In the genomic region with DNA sequence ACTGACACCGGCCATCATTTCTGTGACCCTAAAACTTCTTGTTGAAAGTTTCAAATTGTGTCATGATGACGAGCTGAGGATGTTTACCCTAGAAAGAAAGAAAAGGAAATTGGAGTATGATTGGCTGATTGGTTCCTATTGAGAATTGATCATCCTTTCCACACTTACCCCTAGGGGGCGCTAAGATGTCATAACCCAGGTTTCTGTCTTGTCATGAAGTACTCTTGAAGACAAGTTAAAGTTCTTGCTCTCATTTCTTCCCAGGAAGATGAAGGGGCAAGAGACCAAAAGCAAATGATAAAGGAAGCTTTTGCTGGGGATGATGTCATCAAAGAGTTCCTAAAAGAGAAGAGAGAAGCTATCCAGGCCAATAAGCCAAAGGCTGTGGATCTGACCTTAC, we compare ENCODE assay signal across 10 mouse cellular contexts. TPM values are rescaled to one million over a fixed set of nuclear protein-coding genes. Genes with fewer than 3 reads are reported as not detected.
DNase-seq lines count a peak whose midpoint lies in the region; ATAC-seq and TF ChIP-seq lines count a peak whose summit lies in the region.
"Had no signal": no experiment of that assay in that cellular context is flagged by ENCODE, and none has a peak within 500 bp of the region (broad histone marks: within the 10 kb centered on the region; RNA-seq: fewer than 3 reads in every experiment).

No protein-coding gene starts in this region.

- H3K9ac ChIP-seq in forebrain, postnatal 0 days, result no peak overlapping the region
- no peak overlapping the region for H3K9ac ChIP-seq in forebrain, embryonic 11.5 days (ENCODE audit: low read length)
- H3K9ac ChIP-seq in midbrain, embryonic 11.5 days (ENCODE audit: low read length), result no peak overlapping the region
- H3K9ac ChIP-seq in midbrain, embryonic 15.5 days, result no peak overlapping the region

- H3K36me3 ChIP-seq in forebrain, postnatal 0 days (ENCODE audit: insufficient read depth), result peaks cover 6% of the 10 kb centered on the region; the same call in 1 of the 2 replicates
- no peaks in the 10 kb centered on the region; the same call in 1 of the 2 replicates for H3K36me3 ChIP-seq in forebrain, embryonic 11.5 days (ENCODE audit: control insufficient read depth, insufficient read depth, low read length)
- H3K36me3 ChIP-seq in midbrain, embryonic 11.5 days (ENCODE audit: control insufficient read depth, insufficient read depth, low read length), result no peaks in the 10 kb centered on the region
- no peaks in the 10 kb centered on the region for H3K36me3 ChIP-seq in midbrain, embryonic 15.5 days (replicated peaks)

- H3K4me2 ChIP-seq in forebrain, postnatal 0 days (ENCODE audit: low read depth), result no peak overlapping the region
- no peak overlapping the region for H3K4me2 ChIP-seq in forebrain, embryonic 11.5 days (ENCODE audit: low read depth, low read length, severe bottlenecking)
- no peak overlapping the region for H3K4me2 ChIP-seq in midbrain, embryonic 11.5 days
- no peak overlapping the region for H3K4me2 ChIP-seq in midbrain, embryonic 15.5 days

- TF ChIP-seq POLR2A in brain, embryonic 14.5 days (IDR thresholded peaks at IDR 0.05; ENCODE audit: borderline replicate concordance, extremely low read depth, insufficient read depth, insufficient read length, poor library complexity, severe bottlenecking), result no peak

- ATAC-seq in forebrain, postnatal 0 days, result no peak; the same call in 1 of the 2 replicates
- ATAC-seq in forebrain, embryonic 11.5 days (replicated peaks; ENCODE audit: low FRiP score), result no peak
- no peak for ATAC-seq in midbrain, embryonic 11.5 days (ENCODE audit: low FRiP score)
- no peak for ATAC-seq in midbrain, embryonic 15.5 days (replicated peaks)
- ATAC-seq: Patski had no signal

- peak; percentile 60 for DNase-seq in forebrain, postnatal 0 days
- no peak for DNase-seq in forebrain, embryonic 11.5 days (ENCODE audit: low spot score)
- peak; percentile 84 for DNase-seq in midbrain, embryonic 11.5 days (ENCODE audit: low spot score, missing footprints)
- DNase-seq in brain, embryonic 14.5 days (ENCODE audit: low read depth), result peak; percentile 64
- DNase-seq in heart, postnatal 4 days, result peak; percentile 51
- DNase-seq in lung, postnatal 25 days (ENCODE audit: low spot score), result peak; percentile 49
- no peak for DNase-seq in ovary, postnatal 10 days (ENCODE audit: low spot score)

- H3K27ac ChIP-seq in forebrain, postnatal 0 days (ENCODE audit: low read depth, low read length), result no peak overlapping the region
- no peak overlapping the region for H3K27ac ChIP-seq in forebrain, embryonic 11.5 days (ENCODE audit: low read depth, low read length)
- no peak overlapping the region for H3K27ac ChIP-seq in midbrain, embryonic 11.5 days (ENCODE audit: low read depth, low read length)
- H3K27ac ChIP-seq in midbrain, embryonic 15.5 days, result no peak overlapping the region

- no peaks in the 10 kb centered on the region for H3K27me3 ChIP-seq in forebrain, postnatal 0 days (ENCODE audit: insufficient read depth, low read length)
- no peaks in the 10 kb centered on the region for H3K27me3 ChIP-seq in forebrain, embryonic 11.5 days (ENCODE audit: control insufficient read depth, insufficient read depth, low read length)
- H3K27me3 ChIP-seq in midbrain, embryonic 11.5 days (ENCODE audit: control insufficient read depth, insufficient read depth, low read length), result no peaks in the 10 kb centered on the region
- no peaks in the 10 kb centered on the region for H3K27me3 ChIP-seq in midbrain, embryonic 15.5 days (replicated peaks)

- WGBS in forebrain, postnatal 0 days, result 40% methylated on average over 3 of the region's 3 CpGs
- WGBS in forebrain, embryonic 11.5 days, result 42% methylated on average over 3 of the region's 3 CpGs
- WGBS in midbrain, embryonic 11.5 days, result 41% methylated on average over 3 of the region's 3 CpGs
- WGBS in midbrain, embryonic 15.5 days, result 49% methylated on average over 3 of the region's 3 CpGs

- H3K4me1 ChIP-seq in forebrain, postnatal 0 days (ENCODE audit: insufficient read depth), result no peaks in the 10 kb centered on the region
- no peaks in the 10 kb centered on the region for H3K4me1 ChIP-seq in forebrain, embryonic 11.5 days (replicated peaks; ENCODE audit: control insufficient read depth, insufficient read depth, low read length)
- no peaks in the 10 kb centered on the region for H3K4me1 ChIP-seq in midbrain, embryonic 11.5 days (ENCODE audit: control insufficient read depth, insufficient read depth, low read length)
- H3K4me1 ChIP-seq in midbrain, embryonic 15.5 days, result no peaks in the 10 kb centered on the region

- TF ChIP-seq CTCF in forebrain, postnatal 0 days (IDR thresholded peaks at IDR 0.05; ENCODE audit: low read depth), result peak; percentile 69
- peak; percentile 32; the same call in 1 of the 2 replicates for TF ChIP-seq CTCF in brain, embryonic 14.5 days (IDR thresholded peaks at IDR 0.05; ENCODE audit: borderline replicate concordance, extremely low read depth, insufficient read depth, insufficient read length)

- H3K9me3 ChIP-seq in forebrain, postnatal 0 days (ENCODE audit: low read length), result no peaks in the 10 kb centered on the region
- no peaks in the 10 kb centered on the region for H3K9me3 ChIP-seq in forebrain, embryonic 11.5 days (ENCODE audit: control insufficient read depth, low read length)
- no peaks in the 10 kb centered on the region for H3K9me3 ChIP-seq in midbrain, embryonic 11.5 days (ENCODE audit: control insufficient read depth, low read length)
- H3K9me3 ChIP-seq in midbrain, embryonic 15.5 days, result no peaks in the 10 kb centered on the region

- H3K4me3 ChIP-seq in forebrain, postnatal 0 days (ENCODE audit: low read depth, low read length), result no peak overlapping the region
- no peak overlapping the region for H3K4me3 ChIP-seq in forebrain, embryonic 11.5 days (ENCODE audit: low read depth, low read length)
- no peak overlapping the region for H3K4me3 ChIP-seq in midbrain, embryonic 11.5 days (ENCODE audit: low read depth, low read length)
- H3K4me3 ChIP-seq in midbrain, embryonic 15.5 days, result no peak overlapping the region
- H3K4me3 ChIP-seq: erythroblast, embryonic 14.5 days had no signal

RNA-seq across cellular contexts. Expression of gene Utp14a, which starts 21.4 kb away (rescaled TPM):
- total RNA-seq in forebrain, postnatal 0 days (2014; rRNA removed), result 17.0 and 25.0 TPM in 2 replicates
- 13.4 and 13.8 TPM in 2 replicates for polyA plus RNA-seq in forebrain, postnatal 0 days (2015; fragmentation: Nextera tagmentation; extraction: Ambion mirVana)
- polyA plus RNA-seq in forebrain, embryonic 11.5 days (2014; fragmentation: Nextera tagmentation; extraction: Ambion mirVana), result 25.7 and 25.9 TPM in 2 replicates
- polyA plus RNA-seq in midbrain, embryonic 11.5 days (2014; fragmentation: Nextera tagmentation; extraction: Ambion mirVana), result 21.4 and 23.1 TPM in 2 replicates
- 13.3 and 16.0 TPM in 2 replicates for polyA plus RNA-seq in midbrain, embryonic 15.5 days (2015; fragmentation: Nextera tagmentation; extraction: Ambion mirVana)
- polyA plus RNA-seq in brain, embryonic 14.5 days (2012; rRNA removed), result 14.7 and 16.4 TPM in 2 replicates
- 10 to 100 TPM; 14.4 to 20.6 TPM for total RNA-seq in heart, postnatal 4 days (2021)

Comparison
In these comparisons a context has a peak if more than half of its experiments do, and no peak if none do; other contexts are left out.
1. DNase-seq: peak in forebrain, postnatal 0 days (single experiment), midbrain, embryonic 11.5 days (single experiment), brain, embryonic 14.5 days (single experiment), heart, postnatal 4 days (single experiment) and lung, postnatal 25 days (single experiment); none in forebrain, embryonic 11.5 days (single experiment) and ovary, postnatal 10 days (single experiment).